Mouse (Mus musculus) small intestine, adult 2 months (tissue): ENCODE data around the gene Gm26620. TPM values are rescaled to one million over a fixed set of nuclear protein-coding genes. Genes with fewer than 3 reads are reported as not detected.

Experiments used
- H3K27ac ChIP-seq: fragments of 200-500 bp; 2 replicates; pipeline ENCODE4 v1.5.1; 2012; ENCODE audit warnings: low read depth, low read length, control low read depth, inconsistent platforms; ENCODE audit not compliant: insufficient read depth
- H3K27me3 ChIP-seq: fragments of 200-500 bp; 2 replicates; pipeline ENCODE4 v1.6.1; 2012; ENCODE audit warnings: mild to moderate bottlenecking, moderate library complexity, low read length, inconsistent platforms; ENCODE audit not compliant: control insufficient read depth, insufficient read depth
- H3K36me3 ChIP-seq: fragments of 200-500 bp; 2 replicates; pipeline ENCODE4 v1.6.1; 2012; ENCODE audit warnings: mild to moderate bottlenecking, low read length, control low read depth, inconsistent platforms; ENCODE audit not compliant: control insufficient read depth, insufficient read depth
- H3K4me1 ChIP-seq: fragments of 200-500 bp; 2 replicates; pipeline ENCODE4 v1.6.1; 2012; ENCODE audit warnings: low read length, inconsistent platforms, mixed read lengths; ENCODE audit not compliant: control insufficient read depth, insufficient read depth, insufficient read length
- H3K4me3 ChIP-seq: fragments of 200-500 bp; 2 replicates; pipeline ENCODE4 v1.5.1; 2012; ENCODE audit warnings: low read depth, mild to moderate bottlenecking, control low read depth, inconsistent platforms, low read length, moderate library complexity
- CTCF ChIP-seq: fragments of 200-500 bp; IDR thresholded peaks from 2 replicates; pipeline ENCODE4 v1.5.1; 2012; ENCODE audit warnings: low read depth, mild to moderate bottlenecking, control low read depth, inconsistent platforms, low read length, moderate library complexity, mixed read lengths; ENCODE audit not compliant: insufficient replicate concordance, insufficient read length; ENCODE audit errors: extremely low read depth
- POLR2A ChIP-seq: fragments of 200-500 bp; IDR thresholded peaks from 2 replicates; pipeline ENCODE4 v1.6.1; 2012; ENCODE audit warnings: low read depth, mild to moderate bottlenecking, control low read depth, inconsistent platforms, low read length, moderate library complexity
- WGBS: fragments of 180-500 bp; shearing (Covaris S2); methylation state at CpG from one replicate; pipeline ENCODE4 v1.1.7; 2018; 5-methylcytosine and 5-hydroxymethylcytosine counted together
- polyA plus RNA-seq: library from polyadenylated mRNA; depleted of rRNA; stranded (reverse); fragments of >200 nt; gene quantifications from 2 replicates; pipeline ENCODE4 v1.2.3, GENCODE M21; 2012

Gm26620 gene
- polyA plus RNA-seq, 1 experiment = 1.5 TPM

GRCm38 (mm10) chr1:170855056-170855760 lies 29.7 kb upstream of the Gm26620 start:
- no peak overlapping the region for H3K4me3 ChIP-seq
- 84% methylated on average over 13 of the region's 13 CpGs for WGBS
- H3K27me3 ChIP-seq = no peaks in the 10 kb centered on the region
- 0 out of 2 replicates have a peak, but pooled peaks cover 2% of the 10 kb centered on the region for H3K4me1 ChIP-seq
- TF ChIP-seq POLR2A (no peak), CTCF (no peak)
- H3K27ac ChIP-seq = no peak overlapping the region
- H3K36me3 ChIP-seq = peaks cover 20% of the 10 kb centered on the region

GRCm38 (mm10) chr1:170857369-170857768 lies 27.5 kb upstream of the Gm26620 start:
- H3K27me3 ChIP-seq = no peaks in the 10 kb centered on the region
- TF ChIP-seq CTCF (no peak), POLR2A (no peak)
- no peak overlapping the region for H3K27ac ChIP-seq
- H3K4me1 ChIP-seq = 0 out of 2 replicates have a peak, but pooled peaks cover 5% of the 10 kb centered on the region
- WGBS = 85% methylated on average over 2 of the region's 2 CpGs
- peaks cover 6% of the 10 kb centered on the region for H3K36me3 ChIP-seq
- H3K4me3 ChIP-seq = no peak overlapping the region

GRCm38 (mm10) chr1:170858872-170859271 lies 26.0 kb upstream of the Gm26620 start:
- WGBS = 81% methylated on average over 2 of the region's 2 CpGs
- Histone ChIP-seq H3K4me3 (no peak overlapping the region), H3K27me3 (no peaks in the 10 kb centered on the region), H3K36me3 (0 out of 2 replicates have a peak, but pooled peaks cover 2% of the 10 kb centered on the region), H3K4me1 (0 out of 2 replicates have a peak, but pooled peaks cover 5% of the 10 kb centered on the region), H3K27ac (no peak overlapping the region)
- TF ChIP-seq CTCF = no peak
- no peak for TF ChIP-seq POLR2A

- Histone ChIP-seq H3K4me3 (no peak overlapping the region), H3K27ac (no peak overlapping the region), H3K27me3 (no peaks in the 10 kb centered on the region), H3K36me3 (0 out of 2 replicates have a peak, but pooled peaks cover 2% of the 10 kb centered on the region), H3K4me1 (peaks cover 3% of the 10 kb centered on the region; the same call in 1 of the 2 replicates)
- TF ChIP-seq CTCF = no peak
- TF ChIP-seq POLR2A = no peak
- 64% methylated on average over 13 of the region's 13 CpGs for WGBS
Observed at GRCm38 (mm10) chr1:170861671-170862434, 23.0 kb upstream of the Gm26620 start.

- Histone ChIP-seq H3K27ac (no peak overlapping the region), H3K27me3 (no peaks in the 10 kb centered on the region), H3K36me3 (0 out of 2 replicates have a peak, but pooled peaks cover 2% of the 10 kb centered on the region), H3K4me3 (no peak overlapping the region), H3K4me1 (peaks cover 3% of the 10 kb centered on the region; the same call in 1 of the 2 replicates)
- no peak for TF ChIP-seq CTCF
- no peak for TF ChIP-seq POLR2A
- 58% methylated on average over 3 of the region's 3 CpGs for WGBS
Observed at GRCm38 (mm10) chr1:170862435-170862717, 22.5 kb upstream of the Gm26620 start.

GRCm38 (mm10) chr1:170863033-170863432 lies 21.8 kb upstream of the Gm26620 start:
- no peak overlapping the region for H3K4me3 ChIP-seq
- TF ChIP-seq POLR2A = no peak
- TF ChIP-seq CTCF = no peak
- H3K27me3 ChIP-seq = no peaks in the 10 kb centered on the region
- H3K36me3 ChIP-seq = 0 out of 2 replicates have a peak, but pooled peaks cover 2% of the 10 kb centered on the region
- H3K4me1 ChIP-seq = peaks cover 3% of the 10 kb centered on the region; the same call in 1 of the 2 replicates
- 46% methylated on average over 4 of the region's 4 CpGs for WGBS
- no peak overlapping the region for H3K27ac ChIP-seq

- no peaks in the 10 kb centered on the region for H3K27me3 ChIP-seq
- no peak overlapping the region for H3K27ac ChIP-seq
- no peak overlapping the region for H3K4me3 ChIP-seq
- H3K4me1 ChIP-seq = peaks cover 3% of the 10 kb centered on the region; the same call in 1 of the 2 replicates
- 0 out of 2 replicates have a peak, but pooled peaks cover 2% of the 10 kb centered on the region for H3K36me3 ChIP-seq
- TF ChIP-seq CTCF = no peak
- TF ChIP-seq POLR2A = no peak
Observed at GRCm38 (mm10) chr1:170864234-170864633, 20.6 kb upstream of the Gm26620 start.
